Mouse (Mus musculus) myocyte (in vitro differentiated cells): Measurements from ENCODE around the gene Usf3.

Experiments used
- CEBPB ChIP-seq: IDR thresholded peaks from 2 replicates; pipeline ENCODE4 v1.6.1; 2011; ENCODE audit warnings: mild to moderate bottlenecking, moderate library complexity; ENCODE audit not compliant: poor library complexity, insufficient read depth, severe bottlenecking
- MYOD1 ChIP-seq, 3 experiments: IDR thresholded peaks; one replicate each; pipeline ENCODE4 v1.6.1; 2011; ENCODE audit warnings: control low read depth in 2 of 3, low read depth in 2 of 3, mild to moderate bottlenecking in 2 of 3, moderate library complexity in 1 of 3; ENCODE audit not compliant: insufficient read length in 2 of 3, control insufficient read depth in 1 of 3
- POLR2A ChIP-seq: IDR thresholded peaks from one replicate; pipeline ENCODE4 v1.6.1; 2011; ENCODE audit warnings: low read depth, mild to moderate bottlenecking, control low read depth, moderate library complexity; ENCODE audit not compliant: insufficient read length
- POLR2AphosphoS2 ChIP-seq: IDR thresholded peaks from one replicate; pipeline ENCODE4 v1.6.1; 2011; ENCODE audit warnings: low read depth, control low read depth; ENCODE audit not compliant: insufficient read length
- SRF ChIP-seq: IDR thresholded peaks from one replicate; pipeline ENCODE4 v1.6.1; 2011; ENCODE audit warnings: low read depth; ENCODE audit not compliant: control insufficient read depth, insufficient read length
- TCF12 ChIP-seq: IDR thresholded peaks from one replicate; pipeline ENCODE4 v1.6.1; 2011; ENCODE audit warnings: mild to moderate bottlenecking, control low read depth; ENCODE audit not compliant: poor library complexity, insufficient read depth, severe bottlenecking

GRCm38 (mm10) chr16:44265562-44265961 lies 92.5 kb downstream of the Usf3 start:
- TF ChIP-seq POLR2AphosphoS2 (no peak), POLR2A (no peak), TCF12 (no peak), CEBPB (no peak), SRF (no peak), MYOD1 (IDR thresholded peaks at IDR 0.05; ENCODE audit: control insufficient read depth in 1 of 3, insufficient read length in 2 of 3, low read depth in 2 of 3) (no peak)
